In the genomic region with DNA sequence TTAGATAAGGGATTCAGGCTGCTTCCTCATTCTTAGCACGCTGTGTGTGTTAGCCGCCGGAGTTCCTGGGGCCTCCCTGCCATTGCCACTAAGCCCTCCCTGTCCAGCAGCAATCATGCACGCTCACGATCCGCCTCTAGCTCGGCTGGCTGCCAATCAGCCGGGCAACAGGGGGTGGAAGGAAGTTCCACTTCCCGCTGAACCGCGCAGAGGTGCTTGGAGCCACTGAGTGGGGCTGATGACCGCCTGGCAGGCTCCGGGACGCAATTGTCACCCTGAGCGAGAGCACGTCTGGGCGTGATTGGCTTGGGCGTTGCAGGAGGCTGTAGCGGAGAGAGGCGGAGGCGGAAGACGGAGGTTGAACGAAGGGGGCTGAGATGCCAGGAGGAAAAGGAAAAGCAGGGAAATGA, we compare ENCODE assay signal across 9 mouse cellular contexts. TPM values are rescaled to one million over a fixed set of nuclear protein-coding genes. Genes with fewer than 3 reads are reported as not detected.
DNase-seq lines count a peak whose midpoint lies in the region; ATAC-seq and TF ChIP-seq lines count a peak whose summit lies in the region.
"Had no signal": no experiment of that assay in that cellular context is flagged by ENCODE, and none has a peak within 500 bp of the region (broad histone marks: within the 10 kb centered on the region; RNA-seq: fewer than 3 reads in every experiment).

No protein-coding gene starts in this region.

- peaks cover 21% of the 10 kb centered on the region for H3K27me3 ChIP-seq in embryonic facial prominence, embryonic 13.5 days
- no peaks in the 10 kb centered on the region for H3K27me3 ChIP-seq in limb, embryonic 11.5 days (ENCODE audit: control insufficient read depth, insufficient read depth, low read length)
- H3K27me3 ChIP-seq in midbrain, embryonic 12.5 days: peaks cover 3% of the 10 kb centered on the region; the same call in 1 of the 2 replicates

- TF ChIP-seq POLR2A in bone marrow, adult 2 months (IDR thresholded peaks at IDR 0.05; ENCODE audit: borderline replicate concordance, control insufficient read depth, low read depth, low read length): peak; percentile 24; the same call in 1 of the 2 replicates

- peak; percentile 88 for DNase-seq in heart, adult 8-10 months (ENCODE audit: low spot score)
- DNase-seq in kidney, adult 8-10 months: peak; percentile 80 to 86
- peak; percentile 77 for DNase-seq in limb, embryonic 11.5 days (ENCODE audit: low spot score)
- peak; percentile 1 for DNase-seq in spleen, adult 12 weeks (ENCODE audit: low spot score)

- H3K9ac ChIP-seq in embryonic facial prominence, embryonic 13.5 days: peak overlapping the region; percentile 63
- H3K9ac ChIP-seq in limb, embryonic 11.5 days (ENCODE audit: low read length): peak overlapping the region; percentile 12
- H3K9ac ChIP-seq in midbrain, embryonic 12.5 days (replicated peaks): peak overlapping the region; percentile 44

- TF ChIP-seq CTCF in bone marrow, adult 2 months (IDR thresholded peaks at IDR 0.05; ENCODE audit: control insufficient read depth, insufficient read depth, low read length): no peak

- no peak overlapping the region for H3K4me3 ChIP-seq in bone marrow, adult 2 months (replicated peaks; ENCODE audit: control insufficient read depth, low read depth, low read length)
- peak overlapping the region; percentile 52 for H3K4me3 ChIP-seq in embryonic facial prominence, embryonic 13.5 days
- H3K4me3 ChIP-seq in limb, embryonic 11.5 days (ENCODE audit: low read depth, low read length): peak overlapping the region; percentile 43
- H3K4me3 ChIP-seq in midbrain, embryonic 12.5 days: peak overlapping the region; percentile 42
- H3K4me3 ChIP-seq: erythroblast, embryonic 14.5 days had no signal

- under 1% methylated on average over 23 of the region's 23 CpGs for WGBS in bone marrow, adult 2 months
- WGBS in embryonic facial prominence, embryonic 13.5 days: under 1% methylated on average over 23 of the region's 23 CpGs
- WGBS in limb, embryonic 11.5 days: 0% methylated on average over 23 of the region's 23 CpGs
- WGBS in midbrain, embryonic 12.5 days: under 1% methylated on average over 23 of the region's 23 CpGs

- H3K4me2 ChIP-seq in embryonic facial prominence, embryonic 13.5 days: peak overlapping the region; percentile 74
- peak overlapping the region; percentile 70 for H3K4me2 ChIP-seq in limb, embryonic 11.5 days (ENCODE audit: low read depth, severe bottlenecking)
- peak overlapping the region; percentile 59 for H3K4me2 ChIP-seq in midbrain, embryonic 12.5 days (replicated peaks)

- 0 out of 2 replicates have a peak, but pooled peaks cover 7% of the 10 kb centered on the region for H3K9me3 ChIP-seq in embryonic facial prominence, embryonic 13.5 days
- no peaks in the 10 kb centered on the region; the same call in 1 of the 2 replicates for H3K9me3 ChIP-seq in limb, embryonic 11.5 days (ENCODE audit: control insufficient read depth, low read length)
- no peaks in the 10 kb centered on the region for H3K9me3 ChIP-seq in midbrain, embryonic 12.5 days

- H3K36me3 ChIP-seq in embryonic facial prominence, embryonic 13.5 days: no peaks in the 10 kb centered on the region
- no peaks in the 10 kb centered on the region for H3K36me3 ChIP-seq in limb, embryonic 11.5 days (ENCODE audit: control insufficient read depth, insufficient read depth, low read length)
- H3K36me3 ChIP-seq in midbrain, embryonic 12.5 days: no peaks in the 10 kb centered on the region

- peak; percentile 77 for ATAC-seq in embryonic facial prominence, embryonic 13.5 days (ENCODE audit: insufficient number of reproducible peaks, insufficient read depth, low FRiP score, low TSS enrichment, low read depth)
- peak; percentile 55; the same call in 1 of the 2 replicates for ATAC-seq in limb, embryonic 11.5 days (ENCODE audit: insufficient number of reproducible peaks, low FRiP score, low TSS enrichment, low read depth)
- peak; percentile 89 for ATAC-seq in midbrain, embryonic 12.5 days (ENCODE audit: low FRiP score, low read depth)
- ATAC-seq in inflammation-experienced regulatory T-cells, adult 6 months: no peak

- H3K27ac ChIP-seq in bone marrow, adult 2 months (ENCODE audit: control insufficient read depth, insufficient read depth, low read depth, low read length, poor library complexity): no peak overlapping the region
- H3K27ac ChIP-seq in embryonic facial prominence, embryonic 13.5 days: peak overlapping the region; percentile 24
- H3K27ac ChIP-seq in limb, embryonic 11.5 days (replicated peaks; ENCODE audit: low read depth, low read length): no peak overlapping the region
- H3K27ac ChIP-seq in midbrain, embryonic 12.5 days (replicated peaks): peak overlapping the region; percentile 65

- H3K4me1 ChIP-seq in bone marrow, adult 2 months (ENCODE audit: control insufficient read depth, insufficient read depth, low read length): no peaks in the 10 kb centered on the region
- H3K4me1 ChIP-seq in embryonic facial prominence, embryonic 13.5 days: peaks cover 11% of the 10 kb centered on the region
- no peaks in the 10 kb centered on the region for H3K4me1 ChIP-seq in limb, embryonic 11.5 days (ENCODE audit: control insufficient read depth, insufficient read depth, low read length)
- peaks cover 19% of the 10 kb centered on the region for H3K4me1 ChIP-seq in midbrain, embryonic 12.5 days

RNA-seq across cellular contexts. Expression of gene Ccdc149, which starts 5.0 kb away (rescaled TPM):
- not detected in 2 replicates for polyA plus RNA-seq in bone marrow, adult 2 months (2011; ENCODE audit: insufficient read depth, insufficient read length, low replicate concordance, missing spikeins)
- polyA plus RNA-seq in embryonic facial prominence, embryonic 13.5 days (2015; fragmentation: Nextera tagmentation; extraction: Ambion mirVana): 2.5 and 2.9 TPM in 2 replicates
- total RNA-seq in heart, adult 8-10 months (2022): 1 to 10 TPM; 6.4 to 9.6 (median 8.7) TPM
- 0.68 and 0.98 TPM in 2 replicates for polyA plus RNA-seq in limb, embryonic 11.5 days (2014; fragmentation: Nextera tagmentation; extraction: Ambion mirVana)
- 5.1 and 6.3 TPM in 2 replicates for polyA plus RNA-seq in midbrain, embryonic 12.5 days (2016; fragmentation: Nextera tagmentation; extraction: Ambion mirVana)
- not detected for polyA plus RNA-seq in inflammation-experienced regulatory T-cells, adult 6 months (2017; shearing (Covaris generic))
- polyA plus RNA-seq: erythroblast, embryonic 14.5 days had no signal

Comparison
In these comparisons a context has a peak if more than half of its experiments do, and no peak if none do; other contexts are left out.
1. H3K27ac ChIP-seq: peak in embryonic facial prominence, embryonic 13.5 days (single experiment) and midbrain, embryonic 12.5 days (single experiment); none in bone marrow, adult 2 months (single experiment) and limb, embryonic 11.5 days (single experiment).
2. H3K9ac ChIP-seq: peak in every context shown above with its lines; median percentile 63 in embryonic facial prominence, embryonic 13.5 days; 44 in midbrain, embryonic 12.5 days; 12 in limb, embryonic 11.5 days.
3. DNase-seq: peak in every context shown above with its lines; median percentile 88 in heart, adult 8-10 months; 83 in kidney, adult 8-10 months; 77 in limb, embryonic 11.5 days; 1 in spleen, adult 12 weeks.
4. Peak in every context shown above with its lines, with median percentiles within 50 percentile points of each other: H3K4me2 ChIP-seq.